Mouse (Mus musculus) hindbrain, postnatal 0 days (tissue): ENCODE results near the gene Gm20708. TPM values are rescaled to one million over a fixed set of nuclear protein-coding genes. Genes with fewer than 3 reads are reported as not detected.
"Not testable (repeated sequence)": the region's sequence is repeated elsewhere in the genome, so short reads cannot be mapped to it uniquely, and the experiment has no call there.

Source experiments
- ATAC-seq: fragments of 200-750 bp; cut with Nextera tagmentation; 2 replicates; pipeline ENCODE4 v1.8.0; 2017; ENCODE audit warnings: mild to moderate bottlenecking, moderate TSS enrichment, moderate library complexity
- DNase-seq: peaks from one replicate; pipeline ENCODE4 v3.0.0-alpha.2; 2015; ENCODE audit warnings: low spot score
- H3K27ac ChIP-seq: fragments of 300-500 bp; sonication (generic); 2 replicates; pipeline ENCODE4 v1.5.1; 2014; ENCODE audit warnings: mild to moderate bottlenecking
- H3K27me3 ChIP-seq: fragments of 300-500 bp; sonication (generic); 2 replicates; pipeline ENCODE4 v1.6.1; 2014; ENCODE audit warnings: low read length, mixed read lengths; ENCODE audit not compliant: insufficient read depth
- H3K36me3 ChIP-seq: fragments of 300-500 bp; sonication (generic); 2 replicates; pipeline ENCODE4 v1.6.1; 2014; ENCODE audit warnings: low read length, mixed read lengths; ENCODE audit not compliant: insufficient read depth
- H3K4me1 ChIP-seq: fragments of 300-500 bp; sonication (generic); 2 replicates; pipeline ENCODE4 v1.6.1; 2014; ENCODE audit warnings: antibody characterized with exemption, low read length, mixed read lengths; ENCODE audit not compliant: insufficient read depth
- H3K4me2 ChIP-seq: fragments of 300-500 bp; sonication (generic); 2 replicates; pipeline ENCODE4 v1.6.1; 2014; ENCODE audit warnings: low read depth, mild to moderate bottlenecking, low read length, moderate library complexity, mixed read lengths
- H3K4me3 ChIP-seq: fragments of 300-500 bp; sonication (generic); 2 replicates; pipeline ENCODE4 v1.5.1; 2014; ENCODE audit warnings: low read length
- H3K9ac ChIP-seq: fragments of 300-500 bp; sonication (generic); replicated peaks from 2 replicates; pipeline ENCODE4 v1.6.1; 2014; ENCODE audit warnings: mild to moderate bottlenecking, low read length, moderate library complexity, mixed read lengths
- H3K9me3 ChIP-seq: fragments of 300-500 bp; sonication (generic); 2 replicates; pipeline ENCODE4 v1.6.1; 2016; ENCODE audit warnings: low read length, mixed read lengths
- CTCF ChIP-seq: IDR thresholded peaks from 2 replicates; pipeline ENCODE4 v1.5.1; 2016; ENCODE audit warnings: antibody characterized with exemption, control low read depth, low read depth
- WGBS: fragments of 180-500 bp; shearing (Covaris S2); extraction: QIAGEN DNeasy Blood & Tissue Kit; methylation state at CpG from one replicate; pipeline ENCODE4 v1.1.7; 2014; 5-methylcytosine and 5-hydroxymethylcytosine counted together
- polyA plus RNA-seq: library from polyadenylated mRNA; unstranded; fragments of >200 nt; fragmentation: Nextera tagmentation; extraction: Ambion mirVana; gene quantifications from 2 replicates; pipeline ENCODE4 v1.2.1, GENCODE M21; 2015
- total RNA-seq: library from RNA; depleted of rRNA; stranded (reverse); fragments of >200 nt; gene quantifications from 2 replicates; pipeline ENCODE4 v1.2.3, GENCODE M21; 2014

Gene Gm20708
- total and polyA plus RNA-seq, 2 experiments from 2014 or later = 1.4 TPM; not detected in 1

- H3K27ac ChIP-seq = no peak overlapping the region
- no peak overlapping the region for H3K4me2 ChIP-seq
- H3K27me3 ChIP-seq = no peaks in the 10 kb centered on the region
- no peak for ATAC-seq
- H3K4me3 ChIP-seq = no peak overlapping the region
- no peak for TF ChIP-seq CTCF
- H3K9ac ChIP-seq = no peak overlapping the region
- 94% methylated on average over 6 of the region's 6 CpGs for WGBS
- H3K36me3 ChIP-seq = no peaks in the 10 kb centered on the region
- no peak for DNase-seq
- H3K4me1 ChIP-seq = peaks cover 12% of the 10 kb centered on the region
- no peaks in the 10 kb centered on the region for H3K9me3 ChIP-seq
Measured at GRCm38 (mm10) chr11:117806781-117807180, 2.7 kb upstream of the Gm20708 start.

GRCm38 (mm10) chr11:117810401-117811046, 1.1 kb downstream of the Gm20708 start:
- Histone ChIP-seq H3K4me3 (peak overlapping the region; percentile 74), H3K4me2 (peak overlapping the region; percentile 100), H3K9ac (peak overlapping the region; percentile 61), H3K27me3 (no peaks in the 10 kb centered on the region), H3K36me3 (no peaks in the 10 kb centered on the region), H3K27ac (peak overlapping the region; percentile 62; the same call in 1 of the 2 replicates), H3K4me1 (peaks cover 12% of the 10 kb centered on the region), H3K9me3 (no peaks in the 10 kb centered on the region)
- WGBS = under 1% methylated on average over 21 of the region's 21 CpGs
- peak; percentile 72 for TF ChIP-seq CTCF
- peak; percentile 89 for DNase-seq
- peak; percentile 93 for ATAC-seq

GRCm38 (mm10) chr11:117813867-117814266, 4.4 kb downstream of the Gm20708 start:
- WGBS = 56% methylated on average over 5 of the region's 5 CpGs
- DNase-seq (no peak), ATAC-seq (no peak)
- Histone ChIP-seq H3K9ac (no peak overlapping the region), H3K27me3 (no peaks in the 10 kb centered on the region), H3K27ac (no peak overlapping the region), H3K4me3 (no peak overlapping the region), H3K36me3 (no peaks in the 10 kb centered on the region), H3K4me2 (no peak overlapping the region), H3K4me1 (peaks cover 12% of the 10 kb centered on the region), H3K9me3 (no peaks in the 10 kb centered on the region)
- TF ChIP-seq CTCF = no peak

GRCm38 (mm10) chr11:117814704-117815366, 5.4 kb downstream of the Gm20708 start:
- no peak for TF ChIP-seq CTCF

GRCm38 (mm10) chr11:117815850-117816249, 6.4 kb downstream of the Gm20708 start:
- not testable (repeated sequence) for DNase-seq, H3K36me3 ChIP-seq, H3K4me1 ChIP-seq, H3K9ac ChIP-seq, H3K27ac ChIP-seq, H3K4me3 ChIP-seq, H3K4me2 ChIP-seq, ATAC-seq, H3K27me3 ChIP-seq, H3K9me3 ChIP-seq
- WGBS = 81% methylated on average over 9 of the region's 9 CpGs

More at GRCm38 (mm10) chr11:117814704-117815366, 5.4 kb downstream of the Gm20708 start:
- Histone ChIP-seq H3K4me2 (no peak overlapping the region), H3K4me3 (no peak overlapping the region), H3K4me1 (peaks cover 11% of the 10 kb centered on the region), H3K9ac (no peak overlapping the region), H3K9me3 (no peaks in the 10 kb centered on the region), H3K27ac (no peak overlapping the region), H3K27me3 (no peaks in the 10 kb centered on the region), H3K36me3 (no peaks in the 10 kb centered on the region)
- WGBS = 85% methylated on average over 6 of the region's 6 CpGs
- DNase-seq (no peak), ATAC-seq (no peak)

GRCm38 (mm10) chr11:117816389-117816996, 7.0 kb downstream of the Gm20708 start:
- 88% methylated on average over 12 of the region's 13 CpGs for WGBS
- ATAC-seq (no peak; the same call in 1 of the 2 replicates), DNase-seq (no peak)
- Histone ChIP-seq H3K4me3 (no peak overlapping the region), H3K36me3 (no peaks in the 10 kb centered on the region), H3K27me3 (no peaks in the 10 kb centered on the region), H3K4me2 (no peak overlapping the region), H3K4me1 (0 out of 2 replicates have a peak, but pooled peaks cover 2% of the 10 kb centered on the region), H3K9ac (no peak overlapping the region), H3K27ac (no peak overlapping the region), H3K9me3 (no peaks in the 10 kb centered on the region)
- no peak for TF ChIP-seq CTCF
